In the genomic region with DNA sequence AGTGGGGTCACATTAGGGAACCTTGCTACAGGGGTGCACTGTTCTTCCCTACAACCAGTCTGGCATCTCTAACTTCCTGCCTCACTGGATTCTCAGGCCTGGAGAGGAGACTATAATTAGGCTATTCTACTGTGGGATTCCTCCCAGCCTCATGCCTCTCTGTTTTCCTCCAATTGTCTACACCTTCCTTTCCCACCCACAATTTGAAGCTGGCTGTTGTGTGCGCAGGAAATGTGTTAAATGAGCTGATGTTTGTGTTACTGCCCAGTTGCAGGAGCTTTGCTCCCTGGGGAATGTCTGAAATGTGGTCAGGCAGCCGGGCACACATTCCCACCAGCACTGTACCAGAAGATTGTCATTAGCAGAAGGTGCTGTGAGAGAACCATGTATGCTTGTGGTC, we compare ENCODE assay signal across 8 mouse cellular contexts.
DNase-seq lines count a peak whose midpoint lies in the region; ATAC-seq and TF ChIP-seq lines count a peak whose summit lies in the region.

No protein-coding gene starts in this region.

- WGBS in kidney, postnatal 0 days: 29% methylated on average over 2 of the region's 2 CpGs

- no peaks in the 10 kb centered on the region for H3K9me3 ChIP-seq in kidney, postnatal 0 days (replicated peaks; ENCODE audit: low read length)

- DNase-seq in gastrocnemius, postnatal 25 days: peak; percentile 45
- DNase-seq in gastrocnemius, postnatal 36 days: no peak
- DNase-seq in heart, adult 9 months (ENCODE audit: low spot score in 2 of 2): peak; percentile 77 to 91
- DNase-seq in kidney, postnatal 0 days (ENCODE audit: low spot score): peak; percentile 56
- DNase-seq in mesoderm, embryonic 11.5 days (ENCODE audit: low read depth, low spot score): peak; percentile 57
- no peak for DNase-seq in cerebellum, postnatal 25 days
- no peak for DNase-seq in MN1 (ENCODE audit: low spot score)
- DNase-seq in layer of hippocampus, adult 18-20 months (ENCODE audit: low spot score in 2 of 2): no peak

- no peak overlapping the region for H3K4me2 ChIP-seq in kidney, postnatal 0 days (ENCODE audit: low read length)

- H3K27me3 ChIP-seq in kidney, postnatal 0 days (ENCODE audit: insufficient read depth, low read length): no peaks in the 10 kb centered on the region

- peaks cover 11% of the 10 kb centered on the region for H3K4me1 ChIP-seq in kidney, postnatal 0 days (replicated peaks; ENCODE audit: insufficient read depth, low read length)

- H3K4me3 ChIP-seq in kidney, postnatal 0 days (replicated peaks; ENCODE audit: low read depth, low read length): no peak overlapping the region

- H3K36me3 ChIP-seq in kidney, postnatal 0 days (ENCODE audit: insufficient read depth, low read length): no peaks in the 10 kb centered on the region

- H3K9ac ChIP-seq in kidney, postnatal 0 days (ENCODE audit: low read depth, low read length): no peak overlapping the region

- intact Hi-C loops in gastrocnemius, postnatal 36 days (cut with DNase I): no loop called here

- H3K27ac ChIP-seq in kidney, postnatal 0 days: peak overlapping the region; percentile 64

- TF ChIP-seq CTCF in kidney, postnatal 0 days (IDR thresholded peaks at IDR 0.05; ENCODE audit: low read depth): no peak

- ATAC-seq in kidney, postnatal 0 days (replicated peaks; ENCODE audit: low FRiP score, low read depth): no peak

Comparison
In these comparisons a context has a peak if more than half of its experiments do, and no peak if none do; other contexts are left out.
1. DNase-seq: peak in gastrocnemius, postnatal 25 days (single experiment), heart, adult 9 months (2 of 2), kidney, postnatal 0 days (single experiment) and mesoderm, embryonic 11.5 days (single experiment); none in gastrocnemius, postnatal 36 days (0 of 2), cerebellum, postnatal 25 days (0 of 2), MN1 (single experiment) and layer of hippocampus, adult 18-20 months (0 of 2).